Mouse (Mus musculus) c-Kit-negative CD71-positive TER-119-positive erythroid progenitor cells, embryonic 14.5 days (primary cell): ENCODE data around the gene Ces3b.
"Not testable (repeated sequence)": the region's sequence is repeated elsewhere in the genome, so short reads cannot be mapped to it uniquely, and the experiment has no call there.

ENCODE experiments used
- DNase-seq: peaks from one replicate; pipeline ENCODE4 v3.0.0-alpha.2; 2013; ENCODE audit warnings: low read depth, low spot score

Ces3b gene

GRCm38 (mm10) chr8:105083449-105084050 lies at the start of gene Ces3b:
TSS of gene Ces3b (plus strand) at chr8:105083753.
- no peak for DNase-seq

GRCm38 (mm10) chr8:105043510-105043909 lies 40.0 kb upstream of the Ces3b start:
- no peak for DNase-seq

- no peak for DNase-seq
Observed at GRCm38 (mm10) chr8:105045824-105046401, 37.6 kb upstream of the Ces3b start.

GRCm38 (mm10) chr8:105048371-105048854 lies 35.1 kb upstream of the Ces3b start, which contains the start of gene Ces3a:
TSS of gene Ces3a (plus strand) at chr8:105048601.
- DNase-seq: no peak

GRCm38 (mm10) chr8:105056211-105056610 lies 27.3 kb upstream of the Ces3b start:
- DNase-seq: no peak

- DNase-seq: no peak
Observed at GRCm38 (mm10) chr8:105060056-105060455, 23.5 kb upstream of the Ces3b start.

- DNase-seq: peak; percentile 4
Observed at GRCm38 (mm10) chr8:105066761-105067160, 16.8 kb upstream of the Ces3b start.

GRCm38 (mm10) chr8:105067905-105068304 lies 15.6 kb upstream of the Ces3b start:
- not testable (repeated sequence) for DNase-seq

GRCm38 (mm10) chr8:105068971-105069370 lies 14.6 kb upstream of the Ces3b start:
- DNase-seq: no peak

- DNase-seq: no peak
Observed at GRCm38 (mm10) chr8:105076601-105077000, 7.0 kb upstream of the Ces3b start.

GRCm38 (mm10) chr8:105077071-105077470 lies 6.5 kb upstream of the Ces3b start:
- no peak for DNase-seq

GRCm38 (mm10) chr8:105078591-105078990 lies 5.0 kb upstream of the Ces3b start:
- no peak for DNase-seq

GRCm38 (mm10) chr8:105080814-105081336 lies 2.7 kb upstream of the Ces3b start:
- no peak for DNase-seq

- not testable (repeated sequence) for DNase-seq
Observed at GRCm38 (mm10) chr8:105088166-105088565, 4.6 kb downstream of the Ces3b start.

- DNase-seq: no peak
Observed at GRCm38 (mm10) chr8:105088581-105088980, 5.0 kb downstream of the Ces3b start.

GRCm38 (mm10) chr8:105093992-105094391 lies 10.4 kb downstream of the Ces3b start:
- no peak for DNase-seq

- not testable (repeated sequence) for DNase-seq
Observed at GRCm38 (mm10) chr8:105102101-105102785, 18.7 kb downstream of the Ces3b start.

- DNase-seq: not testable (repeated sequence)
Observed at GRCm38 (mm10) chr8:105103701-105104100, 20.1 kb downstream of the Ces3b start.

- DNase-seq: no peak
Observed at GRCm38 (mm10) chr8:105104220-105104619, 20.7 kb downstream of the Ces3b start.

GRCm38 (mm10) chr8:105129864-105130263 lies 46.3 kb downstream of the Ces3b start:
- no peak for DNase-seq

- DNase-seq: no peak
Observed at GRCm38 (mm10) chr8:105131509-105131908, 48.0 kb downstream of the Ces3b start, which contains the start of gene Ces4a. TSS of gene Ces4a (plus strand) at chr8:105131800.

GRCm38 (mm10) chr8:105138423-105138822 lies 54.9 kb downstream of the Ces3b start:
- no peak for DNase-seq
